Mouse (Mus musculus) gonadal fat pad, adult 2 months (tissue): ENCODE data around the gene Rdh19. TPM values are rescaled to one million over a fixed set of nuclear protein-coding genes. Genes with fewer than 3 reads are reported as not detected.
A peak's percentile ranks its signal among the peaks of the same experiment; 100 is the strongest.
"Not testable (repeated sequence)": the region's sequence is repeated elsewhere in the genome, so short reads cannot be mapped to it uniquely, and the experiment has no call there.

ENCODE experiments used
- DNase-seq: peaks from one replicate; pipeline ENCODE4 v3.0.0-alpha.2; 2012; ENCODE audit warnings: low read depth
- polyA plus RNA-seq: library from polyadenylated mRNA; depleted of rRNA; stranded (reverse); fragments of >200 nt; gene quantifications from 2 replicates; pipeline ENCODE4 v1.2.3, GENCODE M21; 2012; rRNA removed

Rdh19 gene
- polyA plus RNA-seq, 1 experiment, result not detected

DNA sequence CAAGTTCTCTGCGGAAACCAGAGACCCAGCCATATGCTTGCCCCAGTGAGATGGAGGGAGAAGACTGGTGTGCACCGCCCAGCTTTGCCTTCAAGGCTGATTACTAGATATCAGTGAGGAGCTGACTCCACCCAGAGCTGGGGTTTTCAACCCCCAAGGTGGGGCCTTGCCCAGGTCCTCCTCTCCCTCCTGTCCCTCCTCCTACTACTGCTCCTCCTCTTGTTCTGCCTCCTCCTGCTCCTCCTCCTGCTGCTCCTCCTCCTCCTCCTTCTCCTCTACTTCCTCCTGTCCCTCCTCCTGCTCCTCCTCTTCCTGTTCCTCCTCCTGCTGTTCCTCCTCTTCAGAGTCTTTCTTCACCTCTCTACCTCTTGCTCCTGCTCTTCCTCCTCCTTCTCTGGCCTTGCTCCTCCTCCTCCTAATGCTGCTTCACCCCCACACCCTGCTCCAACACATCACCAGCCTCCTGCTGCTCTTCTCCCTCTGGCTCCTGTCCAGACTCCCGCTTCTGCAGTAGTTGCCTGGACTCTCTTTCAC lies 29.5 kb downstream of the Rdh19 start:
- DNase-seq, result no peak

DNA sequence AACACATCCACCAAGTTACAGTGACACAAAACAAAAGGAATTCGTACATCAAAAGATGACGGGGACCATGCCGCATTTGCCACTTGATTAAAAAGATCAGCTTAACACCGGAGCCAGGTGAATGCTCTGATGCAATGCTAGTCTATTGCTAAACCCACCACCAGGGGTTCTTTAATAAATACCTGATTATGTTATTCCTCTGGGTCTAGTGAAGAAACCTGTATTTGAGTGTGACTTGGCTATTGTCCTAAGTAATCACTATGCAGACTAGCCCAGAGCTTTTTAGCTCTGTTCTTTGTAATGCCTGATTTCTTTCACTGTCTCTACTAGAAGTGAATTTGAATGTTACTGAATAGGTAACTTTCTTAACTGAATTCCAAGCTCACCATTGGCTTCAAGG lies 31.3 kb downstream of the Rdh19 start:
- DNase-seq, result peak; percentile 61

DNA sequence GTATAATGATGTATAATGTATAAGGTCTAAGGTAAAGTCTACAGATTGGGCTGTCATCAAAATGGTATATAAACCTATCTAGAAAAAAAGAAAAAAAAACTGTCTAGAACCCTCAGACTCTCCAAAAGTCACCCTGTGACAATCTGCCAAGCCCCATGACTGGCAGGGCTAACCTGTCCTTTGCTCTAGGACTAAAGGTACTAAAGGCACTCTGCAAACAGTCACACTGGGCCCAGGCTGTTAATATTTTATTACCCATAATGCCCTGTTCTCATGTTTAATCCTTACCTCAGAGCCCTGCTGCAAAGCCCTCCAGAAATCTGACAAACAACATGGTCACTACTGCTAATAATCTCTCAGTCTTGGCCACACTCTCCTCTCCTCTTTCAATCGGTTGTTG lies 36.8 kb downstream of the Rdh19 start:
- DNase-seq, result no peak

DNA sequence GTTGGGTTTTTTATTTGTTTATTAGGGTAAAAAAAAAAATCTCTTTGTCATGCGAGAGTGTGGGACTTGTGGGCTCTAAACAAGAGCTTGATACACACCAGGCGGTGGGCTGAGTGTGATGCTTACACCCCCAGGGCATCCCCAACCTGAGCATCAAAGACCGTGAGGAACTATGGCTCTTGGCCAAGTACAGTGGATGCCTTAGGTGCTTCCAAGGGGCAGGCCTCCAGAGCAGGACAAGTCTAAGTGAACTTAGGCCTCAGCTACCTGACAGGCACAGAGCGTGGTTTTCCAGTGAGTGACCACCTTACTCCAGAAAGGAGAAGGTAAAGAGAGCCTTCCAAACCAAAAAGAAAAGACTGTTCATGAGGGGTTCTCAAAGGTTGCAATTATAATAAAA lies 37.2 kb downstream of the Rdh19 start:
- DNase-seq, result no peak

DNA sequence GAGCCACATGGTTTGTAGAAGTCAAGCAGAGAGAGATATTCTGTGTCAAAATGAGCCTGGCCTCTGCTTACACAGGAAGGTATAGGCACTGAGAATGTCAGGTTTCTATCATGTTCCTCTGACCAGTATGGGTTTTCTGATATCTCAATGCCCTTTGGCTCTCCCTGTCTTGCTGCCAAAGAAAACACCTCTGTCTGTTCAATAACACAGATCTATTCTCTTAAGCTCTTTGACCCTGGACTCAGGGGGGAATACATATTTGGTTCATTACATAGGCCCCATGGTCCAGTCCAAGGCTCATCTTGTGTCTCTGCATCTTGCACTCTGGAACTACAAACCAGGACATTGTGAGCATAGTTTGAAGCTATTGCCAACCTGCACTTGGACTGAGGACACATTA lies 38.9 kb downstream of the Rdh19 start, which contains the start of gene Rdh7:
Rdh7 (minus strand) TSS at position 213 of the 400 bp plus-strand sequence.
- DNase-seq, result no peak

DNA sequence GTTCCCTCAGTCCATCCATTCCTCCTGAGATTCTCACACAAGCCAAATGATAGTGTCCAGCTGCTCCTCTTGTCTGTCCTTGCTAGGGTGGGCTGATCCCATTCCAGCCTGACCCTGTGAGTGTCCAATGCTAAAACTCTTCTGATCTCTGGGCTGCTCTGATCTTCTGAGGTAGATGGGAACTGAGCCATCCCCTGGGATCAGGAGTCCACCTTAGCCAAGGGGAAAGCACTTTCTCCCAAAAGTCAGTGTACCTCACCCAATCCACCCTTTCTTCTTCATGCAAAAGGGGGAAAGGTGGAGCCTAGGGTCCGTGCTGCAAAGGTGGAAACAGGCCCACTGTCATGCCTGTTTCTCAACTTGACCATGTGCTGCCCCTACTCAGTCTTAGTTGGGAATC lies 41.8 kb downstream of the Rdh19 start:
- no peak for DNase-seq

DNA sequence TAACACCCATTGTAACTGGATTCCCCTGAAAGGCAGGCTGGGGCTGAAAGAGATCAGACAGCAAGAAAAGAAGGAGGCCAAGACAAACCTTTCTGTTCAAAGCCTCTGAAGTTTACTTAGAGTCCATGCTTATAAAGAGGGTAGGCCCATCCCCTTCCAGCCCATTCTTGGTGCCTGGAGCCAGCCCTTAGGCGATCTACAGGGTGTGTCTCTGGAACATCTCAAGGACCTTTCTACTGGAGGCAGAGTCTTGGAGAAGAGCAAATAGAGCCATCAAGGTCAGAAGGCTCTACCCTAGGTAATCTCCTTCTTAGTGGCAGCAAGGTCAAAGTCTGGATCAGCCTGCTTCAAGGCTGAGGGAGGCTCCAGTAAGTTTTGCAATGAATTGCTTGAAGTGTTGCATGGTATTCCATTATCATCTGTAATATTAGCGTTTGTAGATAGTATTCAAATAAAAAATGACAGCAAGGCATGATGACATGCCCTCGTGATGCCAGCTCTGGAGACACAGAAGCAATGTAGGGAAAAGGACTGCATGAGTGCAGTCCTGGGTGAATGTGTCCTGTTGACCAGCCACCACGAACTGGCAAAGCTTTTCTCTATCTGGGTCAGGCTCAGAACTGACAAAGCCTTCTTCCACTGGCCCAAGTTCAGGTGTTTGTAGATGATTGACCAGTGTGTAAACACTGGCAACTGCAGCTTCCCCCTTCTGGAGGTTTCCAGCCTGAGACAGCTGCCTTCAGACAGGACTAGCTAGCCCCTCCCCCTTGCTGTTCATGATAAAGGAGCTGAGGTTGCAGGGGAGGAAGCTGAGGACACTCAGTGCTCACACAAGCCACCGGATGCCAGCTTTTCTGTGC lies 43.7 kb downstream of the Rdh19 start:
- DNase-seq, result not testable (repeated sequence)

DNA sequence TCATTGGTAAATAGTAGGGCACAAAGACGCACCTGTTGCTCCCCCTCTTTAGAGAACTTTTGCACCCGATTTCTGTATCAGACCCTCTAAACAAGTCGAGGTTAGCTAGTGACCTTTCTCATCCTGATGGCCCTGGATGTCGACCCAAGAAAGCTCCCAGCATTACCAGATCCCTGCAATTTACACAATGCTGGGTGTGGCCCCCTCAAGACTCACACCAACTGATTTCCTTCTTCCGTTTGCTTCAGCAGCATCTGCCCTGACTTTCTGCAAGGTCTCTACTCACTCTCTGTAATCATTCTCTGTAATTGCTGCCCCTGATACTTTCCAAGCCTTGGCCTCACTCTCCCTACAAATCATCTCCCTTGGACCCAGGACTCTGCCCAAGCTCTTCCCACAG lies 47.0 kb downstream of the Rdh19 start:
- no peak for DNase-seq

DNA sequence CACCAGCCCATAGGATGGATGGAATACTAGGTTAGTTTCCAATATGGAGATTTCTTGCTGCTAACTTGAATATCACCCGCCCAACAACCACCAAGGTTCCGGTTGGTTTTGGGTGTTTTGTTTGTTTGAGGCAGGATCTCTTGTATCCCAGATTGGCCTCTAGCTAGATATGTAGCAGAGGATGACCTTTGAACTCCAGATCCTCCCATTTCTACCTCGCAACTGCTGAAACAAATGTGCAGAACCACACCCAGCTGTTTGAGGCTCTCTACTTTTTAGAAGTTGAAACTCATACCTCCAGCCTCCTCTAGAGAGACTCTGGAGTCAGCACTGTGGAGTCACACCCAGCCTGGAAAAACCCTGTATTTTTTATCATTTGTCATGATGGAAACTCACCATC lies 47.8 kb downstream of the Rdh19 start:
- DNase-seq, result no peak

DNA sequence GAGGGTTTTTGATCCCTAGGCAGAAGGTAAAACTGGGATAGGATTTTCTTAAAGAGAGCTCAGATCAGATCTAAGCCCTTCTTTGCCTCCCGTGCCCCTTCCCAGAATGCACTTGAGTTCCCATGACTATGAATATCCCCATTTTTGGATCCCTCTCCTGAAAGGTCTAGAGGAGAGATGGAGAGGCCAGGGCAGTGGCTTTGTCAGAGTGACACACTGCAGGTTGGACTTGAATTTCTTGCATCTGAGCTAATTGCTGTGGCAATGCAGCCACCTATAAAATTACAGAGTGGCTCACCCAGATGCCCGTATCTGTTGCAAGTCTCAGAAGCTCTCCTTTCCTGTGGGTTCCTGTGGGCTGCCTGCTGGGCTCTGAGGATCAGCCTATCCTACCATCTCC lies 48.5 kb downstream of the Rdh19 start, which contains the start of gene Sdr9c7:
Sdr9c7 (plus strand) TSS at position 301 of the 400 bp plus-strand sequence.
- no peak for DNase-seq

DNA sequence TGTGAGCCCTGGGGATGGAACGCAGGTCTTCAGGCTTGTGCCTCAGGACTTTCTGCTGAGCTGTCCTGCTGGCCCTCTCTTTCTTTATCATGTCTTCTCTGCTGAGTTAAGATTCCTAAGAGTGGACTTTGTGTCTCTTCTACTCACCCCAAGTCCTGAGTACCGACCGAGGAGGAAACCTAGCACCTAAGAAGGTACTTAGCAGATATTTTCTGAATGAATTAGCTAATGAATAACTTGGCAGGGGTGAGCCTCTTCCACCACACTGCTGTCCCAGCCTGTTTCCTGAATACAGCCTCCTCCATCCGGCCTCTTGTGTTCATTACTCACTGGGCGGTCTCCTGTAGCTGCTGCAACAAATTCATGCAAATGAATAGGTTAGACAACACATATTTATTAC lies 50.1 kb downstream of the Rdh19 start:
- DNase-seq, result no peak

DNA sequence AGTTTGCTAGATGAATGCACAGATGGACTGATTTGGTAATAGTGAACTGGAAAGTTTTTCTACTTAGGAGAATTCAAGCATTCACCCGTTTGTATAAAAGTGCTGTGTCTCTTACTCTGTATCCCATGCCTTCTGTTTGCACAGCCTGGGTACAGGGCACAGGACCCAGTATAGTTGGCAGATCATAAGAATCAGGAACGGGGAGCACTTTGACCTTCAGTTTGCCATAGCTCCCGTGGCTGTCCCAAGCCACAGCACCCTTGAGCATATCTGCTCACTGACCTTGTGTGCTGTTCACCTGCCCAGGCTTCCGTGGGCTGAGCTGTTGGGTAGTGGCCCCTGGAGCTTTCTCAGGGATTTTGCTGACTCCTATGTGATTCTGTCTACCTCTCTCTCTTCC lies 52.0 kb downstream of the Rdh19 start:
- DNase-seq, result no peak

DNA sequence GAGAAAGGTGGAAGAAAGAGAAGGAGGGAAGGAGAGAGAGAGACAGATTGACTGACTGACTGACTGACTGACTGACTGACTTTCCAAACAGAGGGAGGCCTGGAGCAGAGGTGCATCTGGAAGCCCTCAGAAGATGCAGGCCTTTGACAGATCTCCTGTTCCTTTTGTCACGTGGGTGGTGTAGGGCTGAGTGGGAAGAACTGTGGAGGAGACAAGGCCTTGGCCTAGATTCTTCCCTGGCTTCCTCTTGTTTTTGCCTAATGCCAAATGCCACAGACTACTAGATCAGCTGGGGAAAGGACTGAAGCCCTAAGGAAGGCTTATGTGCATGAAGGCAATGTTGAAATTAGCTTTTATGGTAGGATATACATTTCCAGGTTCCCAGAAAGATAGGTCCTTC lies 53.4 kb downstream of the Rdh19 start:
- DNase-seq, result no peak

DNA sequence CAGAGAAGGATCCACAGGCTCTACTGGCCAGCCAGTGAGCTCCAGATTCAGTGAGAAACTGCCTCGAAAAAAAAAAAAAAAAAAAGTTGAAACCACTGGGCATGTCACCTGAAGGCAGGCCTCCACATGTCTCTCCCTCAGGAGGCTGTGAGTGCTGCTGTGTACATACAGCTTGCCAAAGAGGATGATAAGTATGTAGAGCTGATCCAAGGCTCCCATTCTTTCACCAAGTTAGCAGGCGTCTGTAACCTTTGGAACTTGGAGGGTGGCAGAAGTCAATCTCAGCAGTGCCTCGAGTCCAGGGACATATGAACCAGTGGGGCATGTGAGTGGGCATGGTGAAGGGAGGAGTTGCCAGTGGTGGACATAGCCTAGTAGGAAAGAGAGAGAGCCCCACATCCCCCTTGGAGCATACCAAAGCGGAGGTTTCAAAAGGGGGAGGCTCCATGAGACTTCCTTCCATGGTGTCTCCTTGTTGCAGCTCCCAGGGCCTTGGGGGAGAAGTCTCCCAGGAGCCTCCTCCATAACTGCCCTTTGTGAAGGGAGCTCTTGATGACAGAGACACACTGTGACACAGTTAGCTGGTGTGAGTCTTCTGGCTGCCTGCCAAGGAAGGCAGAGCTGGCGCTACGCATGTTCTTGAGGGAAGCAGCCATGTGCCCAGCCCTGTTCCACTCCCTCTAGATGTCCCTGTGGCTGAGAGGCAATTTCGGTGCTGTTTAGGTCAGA lies 55.2 kb downstream of the Rdh19 start:
- no peak for DNase-seq

DNA sequence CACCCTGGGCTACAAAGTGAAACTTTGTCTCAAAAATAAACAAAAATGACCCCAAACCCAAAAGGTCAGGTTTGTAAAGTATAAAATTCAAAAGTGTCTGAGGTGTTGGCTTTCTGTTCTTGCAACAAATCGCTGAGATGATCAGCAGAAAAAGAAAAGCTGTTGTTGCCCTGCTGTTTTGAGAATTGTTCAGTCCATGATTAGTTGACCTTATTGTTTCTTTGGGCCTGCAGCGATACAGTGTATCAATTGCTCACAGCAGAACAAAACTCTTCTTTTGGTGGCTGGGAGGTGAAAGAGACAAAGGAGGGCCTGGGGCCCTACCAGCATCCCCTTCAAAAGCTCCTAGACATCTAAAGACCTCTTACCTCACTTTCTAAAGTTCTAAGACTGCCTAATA lies 56.4 kb downstream of the Rdh19 start:
- no peak for DNase-seq

DNA sequence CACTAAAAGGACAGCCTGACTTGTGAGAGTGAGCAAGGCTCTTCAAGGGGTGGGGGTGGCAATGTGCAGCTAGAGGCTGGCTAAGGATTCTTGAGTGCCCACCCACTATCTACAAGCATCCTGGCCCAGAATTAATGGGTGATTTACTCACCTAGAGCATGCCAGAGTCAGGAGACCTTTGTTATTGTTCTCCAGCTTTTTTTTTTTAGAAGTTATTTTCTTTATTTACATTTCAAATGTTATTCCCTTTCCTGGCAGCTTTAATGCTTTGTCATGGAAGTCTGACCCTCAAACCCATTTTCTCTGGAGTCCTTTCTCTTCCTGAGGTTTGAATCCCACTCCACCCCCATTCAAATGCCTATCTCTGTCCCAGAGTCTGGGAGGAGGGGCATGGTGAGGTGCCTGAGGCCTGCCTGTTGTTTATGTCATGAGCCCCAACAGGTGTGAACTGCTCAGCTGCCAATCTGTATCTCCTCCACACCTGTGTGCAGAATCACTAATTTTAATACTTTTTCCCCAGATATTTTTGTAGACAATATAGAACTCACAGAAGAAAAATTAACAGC lies 57.7 kb downstream of the Rdh19 start:
- no peak for DNase-seq

Other genes starting within 250 kb of the Rdh19 start
- 99.2 and 173 TPM in 2 replicates for gene Lrp1, start 228.8 kb upstream of the Rdh19 start, polyA plus RNA-seq
- 73.8 and 92.7 TPM in 2 replicates for gene Stat6, start 206.9 kb upstream of the Rdh19 start, polyA plus RNA-seq
- 3.5 and 4.4 TPM in 2 replicates for gene Nemp1, start 183.0 kb upstream of the Rdh19 start, polyA plus RNA-seq
- 35.9 and 41.2 TPM in 2 replicates for gene Nab2, start 181.4 kb upstream of the Rdh19 start, polyA plus RNA-seq
- 0.15 and 0.22 TPM in 2 replicates for gene Myo1a, start 144.8 kb upstream of the Rdh19 start, polyA plus RNA-seq
- gene Tac2, start 125.5 kb upstream of the Rdh19 start, polyA plus RNA-seq, result 1.1 TPM in 2 replicates
- gene Zbtb39, start 110.4 kb upstream of the Rdh19 start, polyA plus RNA-seq, result 8.8 and 11.6 TPM in 2 replicates
- gene Gpr182, start 98.2 kb upstream of the Rdh19 start, polyA plus RNA-seq, result 5.0 and 5.1 TPM in 2 replicates
- gene Rdh1, start 90.2 kb upstream of the Rdh19 start, polyA plus RNA-seq, result 0.59 and 0.98 TPM in 2 replicates
- gene Rdh16f1, start 90.1 kb upstream of the Rdh19 start, polyA plus RNA-seq, result 1.1 and 1.3 TPM in 2 replicates
- 0.31 TPM in 1 of 2 replicates, not detected in the other for gene Rdh9, start 73.5 kb upstream of the Rdh19 start, polyA plus RNA-seq
- 1.6 and 2.2 TPM in 2 replicates for gene Rdh16, start 48.8 kb upstream of the Rdh19 start, polyA plus RNA-seq
- gene Rdh16f2, start 16.5 kb downstream of the Rdh19 start, polyA plus RNA-seq, result 0.09 and 0.11 TPM in 2 replicates
- gene Rdh7, start 38.9 kb downstream of the Rdh19 start, polyA plus RNA-seq, result 0.36 and 1.4 TPM in 2 replicates
- 0.04 and 0.30 TPM in 2 replicates for gene Sdr9c7, start 48.6 kb downstream of the Rdh19 start, polyA plus RNA-seq
- 0.53 TPM in 1 of 2 replicates, not detected in the other for gene Hsd17b6, start 157.7 kb downstream of the Rdh19 start, polyA plus RNA-seq
- 3.0 and 3.3 TPM in 2 replicates for gene Prim1, start 165.2 kb downstream of the Rdh19 start, polyA plus RNA-seq
- 200 and 240 TPM in 2 replicates for gene Naca, start 185.6 kb downstream of the Rdh19 start, polyA plus RNA-seq
- 21.0 and 41.0 TPM in 2 replicates for gene Ptges3, start 209.0 kb downstream of the Rdh19 start, polyA plus RNA-seq
- gene Atp5b, start 233.3 kb downstream of the Rdh19 start, polyA plus RNA-seq, result 2,186 and 2,996 TPM in 2 replicates
- gene Baz2a, start 241.6 kb downstream of the Rdh19 start, polyA plus RNA-seq, result 32.2 and 38.6 TPM in 2 replicates